Comparison of ENCODE assay signal across 8 mouse cellular contexts in the genomic region with DNA sequence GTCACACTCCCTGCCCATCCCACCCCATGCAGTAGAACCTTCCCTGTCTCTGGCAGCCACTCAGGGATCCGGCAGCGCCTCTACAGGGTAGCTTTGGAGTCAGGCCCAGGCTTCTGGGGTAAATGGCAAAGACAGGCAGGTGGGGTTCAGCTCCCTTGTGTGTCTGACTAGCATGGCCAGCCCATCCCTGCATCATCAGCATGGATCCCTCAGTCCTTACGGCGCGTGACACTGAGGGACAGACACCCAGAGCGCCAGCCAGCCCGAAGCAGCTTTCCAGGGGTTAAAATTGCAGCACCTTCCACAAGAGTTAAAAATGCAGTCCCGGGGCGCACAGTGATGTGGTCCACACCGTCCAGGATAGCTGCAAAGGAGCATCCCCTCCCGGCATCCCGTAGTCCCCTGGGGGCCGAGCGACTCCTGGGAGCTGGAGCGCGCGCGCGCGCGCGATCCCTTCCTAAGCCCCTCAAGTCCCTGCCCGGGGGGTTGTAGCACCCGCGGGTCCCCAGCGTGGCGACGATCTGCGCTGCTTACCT. TPM values are rescaled to one million over a fixed set of nuclear protein-coding genes. Genes with fewer than 3 reads are reported as not detected.
DNase-seq lines count a peak whose midpoint lies in the region; ATAC-seq lines count a peak whose summit lies in the region.

No protein-coding gene starts in this region.

- ATAC-seq in lung, embryonic 15.5 days (ENCODE audit: borderline replicate concordance, extremely low read depth, low FRiP score, low TSS enrichment) = peak; percentile 6; the same call in 1 of the 2 replicates
- ATAC-seq in heart, embryonic 12.5 days (ENCODE audit: insufficient number of reproducible peaks, low FRiP score) = no peak
- ATAC-seq in limb, embryonic 12.5 days (ENCODE audit: insufficient number of reproducible peaks, insufficient read depth, low FRiP score, low TSS enrichment, low read depth) = peak; percentile 45; the same call in 1 of the 2 replicates
- peak; percentile 45; the same call in 1 of the 2 replicates for ATAC-seq in neural tube, embryonic 11.5 days (ENCODE audit: insufficient read depth, low FRiP score, low TSS enrichment)

- H3K4me3 ChIP-seq in lung, embryonic 15.5 days = peak overlapping the region; percentile 76
- H3K4me3 ChIP-seq in heart, embryonic 12.5 days = peak overlapping the region; percentile 66
- H3K4me3 ChIP-seq in limb, embryonic 12.5 days (replicated peaks) = peak overlapping the region; percentile 68
- peak overlapping the region; percentile 73 for H3K4me3 ChIP-seq in neural tube, embryonic 11.5 days (ENCODE audit: low read depth, low read length)

- no peaks in the 10 kb centered on the region for H3K27me3 ChIP-seq in lung, embryonic 15.5 days
- peaks cover 28% of the 10 kb centered on the region for H3K27me3 ChIP-seq in heart, embryonic 12.5 days (replicated peaks)
- peaks cover 44% of the 10 kb centered on the region for H3K27me3 ChIP-seq in limb, embryonic 12.5 days
- no peaks in the 10 kb centered on the region for H3K27me3 ChIP-seq in neural tube, embryonic 11.5 days (ENCODE audit: control insufficient read depth, insufficient read depth, low read length)

- H3K4me2 ChIP-seq in lung, embryonic 15.5 days = peak overlapping the region; percentile 94
- H3K4me2 ChIP-seq in heart, embryonic 12.5 days = peak overlapping the region; percentile 85
- H3K4me2 ChIP-seq in limb, embryonic 12.5 days = peak overlapping the region; percentile 94
- H3K4me2 ChIP-seq in neural tube, embryonic 11.5 days (ENCODE audit: low read depth) = peak overlapping the region; percentile 81

- 1% methylated on average over 29 of the region's 29 CpGs for WGBS in lung, embryonic 15.5 days
- WGBS in heart, embryonic 12.5 days = 1% methylated on average over 29 of the region's 29 CpGs
- WGBS in limb, embryonic 12.5 days = 2% methylated on average over 29 of the region's 29 CpGs
- 4% methylated on average over 28 of the region's 29 CpGs for WGBS in neural tube, embryonic 11.5 days

- no peaks in the 10 kb centered on the region for H3K36me3 ChIP-seq in lung, embryonic 15.5 days
- no peaks in the 10 kb centered on the region for H3K36me3 ChIP-seq in heart, embryonic 12.5 days
- no peaks in the 10 kb centered on the region for H3K36me3 ChIP-seq in limb, embryonic 12.5 days
- H3K36me3 ChIP-seq in neural tube, embryonic 11.5 days (ENCODE audit: control insufficient read depth, insufficient read depth, low read length) = no peaks in the 10 kb centered on the region

- peak overlapping the region; percentile 74 for H3K9ac ChIP-seq in lung, embryonic 15.5 days
- peak overlapping the region; percentile 74 for H3K9ac ChIP-seq in heart, embryonic 12.5 days
- peak overlapping the region; percentile 81 for H3K9ac ChIP-seq in limb, embryonic 12.5 days (replicated peaks)
- peak overlapping the region; percentile 92 for H3K9ac ChIP-seq in neural tube, embryonic 11.5 days (ENCODE audit: low read length)

- H3K27ac ChIP-seq in lung, embryonic 15.5 days = peak overlapping the region; percentile 96
- H3K27ac ChIP-seq in heart, embryonic 12.5 days (ENCODE audit: poor library complexity, severe bottlenecking) = no peak overlapping the region
- no peak overlapping the region for H3K27ac ChIP-seq in limb, embryonic 12.5 days
- peak overlapping the region; percentile 87 for H3K27ac ChIP-seq in neural tube, embryonic 11.5 days (ENCODE audit: low read depth, low read length)

- peaks cover 72% of the 10 kb centered on the region for H3K4me1 ChIP-seq in lung, embryonic 15.5 days
- peaks cover 17% of the 10 kb centered on the region for H3K4me1 ChIP-seq in heart, embryonic 12.5 days (replicated peaks)
- H3K4me1 ChIP-seq in limb, embryonic 12.5 days (replicated peaks) = peaks cover 30% of the 10 kb centered on the region
- H3K4me1 ChIP-seq in neural tube, embryonic 11.5 days (ENCODE audit: control insufficient read depth, insufficient read depth, low read length) = peaks cover 34% of the 10 kb centered on the region

- no peaks in the 10 kb centered on the region for H3K9me3 ChIP-seq in lung, embryonic 15.5 days
- H3K9me3 ChIP-seq in heart, embryonic 12.5 days (replicated peaks) = no peaks in the 10 kb centered on the region
- H3K9me3 ChIP-seq in limb, embryonic 12.5 days = no peaks in the 10 kb centered on the region
- H3K9me3 ChIP-seq in neural tube, embryonic 11.5 days (ENCODE audit: control insufficient read depth, low read length) = no peaks in the 10 kb centered on the region

- DNase-seq in lung, postnatal 25 days (ENCODE audit: low spot score) = no peak
- DNase-seq in cerebellum, adult 9-11 months = peak; percentile 91
- DNase-seq in neural tube, embryonic 11.5 days (ENCODE audit: low spot score) = no peak
- DNase-seq in gastrocnemius, adult 18-20 months (ENCODE audit: low spot score) = no peak
- no peak for DNase-seq in frontal cortex, postnatal 36 days (ENCODE audit: low spot score in 2 of 2)

RNA-seq across cellular contexts. Expression of gene Coro2b, which starts 0.7 kb away (rescaled TPM):
- 20.5 and 22.8 TPM in 2 replicates for polyA plus RNA-seq in lung, embryonic 15.5 days (2015; fragmentation: Nextera tagmentation; extraction: Ambion mirVana)
- polyA plus RNA-seq in heart, embryonic 12.5 days (2016; fragmentation: Nextera tagmentation; extraction: Ambion mirVana) = 5.8 and 6.0 TPM in 2 replicates
- 7.6 and 8.0 TPM in 2 replicates for polyA plus RNA-seq in limb, embryonic 12.5 days (2016; fragmentation: Nextera tagmentation; extraction: Ambion mirVana)
- 23.7 and 24.5 TPM in 2 replicates for polyA plus RNA-seq in neural tube, embryonic 11.5 days (2014; fragmentation: Nextera tagmentation; extraction: Ambion mirVana)
- 1 to 10 TPM; 5.7 to 6.1 TPM for total RNA-seq in gastrocnemius, adult 18-20 months (2021)

Comparison
In these comparisons a context has a peak if more than half of its experiments do, and no peak if none do; other contexts are left out.
1. H3K27ac ChIP-seq: peak in lung, embryonic 15.5 days (single experiment) and neural tube, embryonic 11.5 days (single experiment); none in heart, embryonic 12.5 days (single experiment) and limb, embryonic 12.5 days (single experiment).
2. Peak in every context shown above with its lines, with median percentiles within 50 percentile points of each other: H3K4me2 ChIP-seq, H3K4me3 ChIP-seq and H3K9ac ChIP-seq.